Mouse (Mus musculus): ENCODE results near the gene Krt1.

Gene Krt1

GRCm38 (mm10) chr15:101803052-101803822 is 47.4 kb downstream of the Krt1 start:
- no peak for DNase-seq

GRCm38 (mm10) chr15:101802296-101802835 is 48.2 kb downstream of the Krt1 start, which contains the start of gene Krt73:
TSS of gene Krt73 (minus strand) at chr15:101802346.
- peak in 1 of 2 experiments; percentile 10 for DNase-seq
